Mouse (Mus musculus) heart, postnatal 0 days (tissue): ENCODE measurements around the gene Srprb.

Experiments used
- CTCF ChIP-seq: IDR thresholded peaks from 2 replicates; pipeline ENCODE4 v1.5.1; 2016; ENCODE audit warnings: antibody characterized with exemption, control low read depth, low read depth
- EP300 ChIP-seq: IDR thresholded peaks from 2 replicates; pipeline ENCODE4 v1.6.1; 2016; ENCODE audit warnings: antibody characterized with exemption, low read depth

DNA sequence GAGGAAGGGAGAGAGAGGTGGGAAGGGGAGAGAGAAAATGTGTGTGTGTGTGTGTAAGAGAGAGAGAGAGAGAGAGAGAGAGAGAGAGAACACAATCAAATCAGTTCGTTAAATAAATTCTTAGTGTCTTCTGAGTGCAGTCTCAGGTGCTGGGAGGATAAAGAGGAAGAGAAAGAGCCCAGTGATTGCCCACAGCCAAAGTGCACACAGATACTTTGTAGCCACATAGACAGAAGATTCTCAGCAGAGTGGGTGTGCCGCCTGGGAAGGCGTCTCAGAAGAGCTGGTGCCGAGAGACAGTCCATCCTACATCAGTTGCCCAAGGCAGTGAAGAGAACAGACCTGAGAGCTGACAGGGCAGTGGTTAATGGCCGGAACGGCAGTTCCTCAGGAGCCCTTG is 12.3 kb upstream of the Srprb start:
- no peak for TF ChIP-seq CTCF
- TF ChIP-seq EP300, result no peak
